In genomic region chr19:4718716-4719115, GRCm38 (mm10) we compare ENCODE assay signal across 11 mouse cellular contexts. TPM values are rescaled to one million over a fixed set of nuclear protein-coding genes. Genes with fewer than 3 reads are reported as not detected.
DNase-seq lines count a peak whose midpoint lies in the region; ATAC-seq and TF ChIP-seq lines count a peak whose summit lies in the region.
"Had no signal": no experiment of that assay in that cellular context is flagged by ENCODE, and none has a peak within 500 bp of the region (broad histone marks: within the 10 kb centered on the region; RNA-seq: fewer than 3 reads in every experiment).

No protein-coding gene starts in this region.

- TF ChIP-seq CTCF in kidney, adult 2 months (conservative IDR thresholded peaks at IDR 0.05; ENCODE audit: insufficient read depth, insufficient read length, low read depth, low read length), result no peak

- no peaks in the 10 kb centered on the region for H3K27me3 ChIP-seq in kidney, adult 2 months (replicated peaks; ENCODE audit: control insufficient read depth, insufficient read depth, low read length)

- H3K4me1 ChIP-seq in kidney, adult 2 months (ENCODE audit: control insufficient read depth, insufficient read depth, low read length), result no peaks in the 10 kb centered on the region

- 29% methylated on average over 12 of the region's 12 CpGs for WGBS in kidney, adult 2 months

- H3K27ac ChIP-seq in kidney, adult 2 months (ENCODE audit: insufficient read depth, low read depth, low read length), result peak overlapping the region; percentile 49
- H3K27ac ChIP-seq: liver, embryonic 15.5 days had no signal

- peak; percentile 82 for ATAC-seq in granulocyte monocyte progenitor cell, adult 5-6 weeks (replicated peaks; ENCODE audit: poor library complexity, severe bottlenecking)

- 0 out of 2 replicates have a peak overlapping the region, but pooled peaks have one; percentile 1 for H3K4me3 ChIP-seq in kidney, adult 2 months (ENCODE audit: insufficient read depth, low read depth, low read length)
- H3K4me3 ChIP-seq: heart, embryonic 12.5 days; liver, embryonic 15.5 days had no signal

- no peaks in the 10 kb centered on the region for H3K36me3 ChIP-seq in kidney, adult 2 months (ENCODE audit: control insufficient read depth, insufficient read depth, low read length)
- H3K36me3 ChIP-seq: G1E; heart, embryonic 12.5 days; liver, embryonic 15.5 days had no signal

- no peak for DNase-seq in kidney, adult 2 months
- DNase-seq in kidney, adult 9 months, result no peak
- peak; percentile 68 for DNase-seq in right cerebral cortex, adult 18-20 months
- no peak for DNase-seq in right cerebral cortex, postnatal 4 days
- no peak for DNase-seq in B cell, adult 2 months
- no peak for DNase-seq in cerebellum, adult 9-11 months
- DNase-seq: retina, postnatal 1 day had no signal

- TF ChIP-seq POLR2A in kidney, adult 2 months (IDR thresholded peaks at IDR 0.05; ENCODE audit: low read depth, low read length), result no peak

RNA-seq across cellular contexts. Expression of gene Sptbn2, which starts 7.7 kb away (rescaled TPM):
- polyA plus RNA-seq in kidney, adult 2 months (2012; rRNA removed), result 11.0 and 12.0 TPM in 2 replicates
- total RNA-seq in granulocyte monocyte progenitor cell, adult 5-6 weeks (2014; fragmentation: Nextera tagmentation), result 0.23 TPM in 1 of 2 replicates, not detected in the other
- total RNA-seq in granulocyte monocyte progenitor cell, adult 5-6 weeks (2017), result not detected in 2 replicates

RNA-seq across cellular contexts. Expression of gene Gm960, which starts 20.2 kb away (rescaled TPM):
- 1.1 TPM in 2 replicates for polyA plus RNA-seq in kidney, adult 2 months (2012; rRNA removed)
- not detected in 2 replicates for total RNA-seq in granulocyte monocyte progenitor cell, adult 5-6 weeks (2014; fragmentation: Nextera tagmentation)
- not detected in 2 replicates for total RNA-seq in granulocyte monocyte progenitor cell, adult 5-6 weeks (2017)
- polyA plus RNA-seq: G1E had no signal

RNA-seq across cellular contexts. Expression of gene Rbm4b, which starts 37.6 kb away (rescaled TPM):
- 12.8 TPM in 2 replicates for polyA plus RNA-seq in kidney, adult 2 months (2012; rRNA removed)
- 7.1 and 11.0 TPM in 2 replicates for total RNA-seq in granulocyte monocyte progenitor cell, adult 5-6 weeks (2014; fragmentation: Nextera tagmentation)
- 9.8 and 17.5 TPM in 2 replicates for total RNA-seq in granulocyte monocyte progenitor cell, adult 5-6 weeks (2017)
